In the genomic region with DNA sequence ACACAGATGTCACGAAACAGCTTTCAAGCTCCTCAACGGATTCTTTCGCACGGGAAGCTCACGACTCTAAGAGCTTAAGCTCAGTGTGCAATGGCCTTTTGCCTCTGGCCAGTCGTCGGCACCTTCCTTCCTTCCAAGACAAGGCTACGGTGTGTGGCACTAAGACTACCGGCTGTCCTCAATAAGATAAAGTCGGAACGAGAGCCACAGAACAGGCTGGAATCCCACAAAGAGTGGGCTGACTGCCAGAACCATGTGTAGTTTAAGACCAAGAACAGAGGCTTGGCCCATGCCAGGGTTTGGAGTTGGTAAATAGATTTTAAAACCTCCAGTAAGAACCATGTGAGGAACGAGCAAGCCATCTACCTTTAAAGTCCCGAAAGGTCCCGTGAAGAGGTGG, we compare ENCODE assay signal across 10 mouse cellular contexts.
DNase-seq lines count a peak whose midpoint lies in the region; ATAC-seq lines count a peak whose summit lies in the region.
"Had no signal": no experiment of that assay in that cellular context is flagged by ENCODE, and none has a peak within 500 bp of the region (broad histone marks: within the 10 kb centered on the region; RNA-seq: fewer than 3 reads in every experiment).

No protein-coding gene starts in this region.

- no peaks in the 10 kb centered on the region for H3K36me3 ChIP-seq in intestine, embryonic 16.5 days (ENCODE audit: control insufficient read depth, insufficient read depth, low read length)
- no peaks in the 10 kb centered on the region for H3K36me3 ChIP-seq in neural tube, embryonic 15.5 days
- H3K36me3 ChIP-seq: embryonic facial prominence, embryonic 12.5 days; liver, embryonic 13.5 days had no signal

- ATAC-seq in intestine, embryonic 16.5 days: peak; percentile 12
- no peak for ATAC-seq in neural tube, embryonic 15.5 days (ENCODE audit: low FRiP score)

- DNase-seq in kidney, postnatal 14 days: peak; percentile 17
- no peak for DNase-seq in kidney, adult 9 months
- peak; percentile 11 for DNase-seq in adrenal gland, postnatal 25 days
- DNase-seq in cerebellum, adult 18-20 months: peak; percentile 57
- no peak for DNase-seq in spleen, postnatal 36 days (ENCODE audit: low spot score in 2 of 2)
- no peak for DNase-seq in layer of hippocampus, adult 9-11 months
- DNase-seq: liver, embryonic 13.5 days had no signal

- WGBS in intestine, embryonic 16.5 days: 80% methylated on average over 14 of the region's 14 CpGs
- WGBS in neural tube, embryonic 15.5 days: 86% methylated on average over 14 of the region's 14 CpGs

- H3K4me3 ChIP-seq in intestine, embryonic 16.5 days (ENCODE audit: low read length): no peak overlapping the region
- H3K4me3 ChIP-seq in neural tube, embryonic 15.5 days (replicated peaks): no peak overlapping the region
- H3K4me3 ChIP-seq: embryonic facial prominence, embryonic 12.5 days; liver, embryonic 13.5 days had no signal

- H3K4me1 ChIP-seq in intestine, embryonic 16.5 days (ENCODE audit: control insufficient read depth, insufficient read depth, low read length): no peaks in the 10 kb centered on the region
- 0 out of 2 replicates have a peak, but pooled peaks cover 10% of the 10 kb centered on the region for H3K4me1 ChIP-seq in neural tube, embryonic 15.5 days
- H3K4me1 ChIP-seq: embryonic facial prominence, embryonic 12.5 days; liver, embryonic 13.5 days had no signal

- H3K9ac ChIP-seq in intestine, embryonic 16.5 days (ENCODE audit: low read depth, low read length): no peak overlapping the region
- H3K9ac ChIP-seq in neural tube, embryonic 15.5 days (replicated peaks): no peak overlapping the region
- H3K9ac ChIP-seq: embryonic facial prominence, embryonic 12.5 days; liver, embryonic 13.5 days had no signal

- H3K4me2 ChIP-seq in intestine, embryonic 16.5 days (ENCODE audit: low read depth, low read length): no peak overlapping the region
- no peak overlapping the region for H3K4me2 ChIP-seq in neural tube, embryonic 15.5 days
- H3K4me2 ChIP-seq: embryonic facial prominence, embryonic 12.5 days; liver, embryonic 13.5 days had no signal

- no peaks in the 10 kb centered on the region for H3K9me3 ChIP-seq in intestine, embryonic 16.5 days (ENCODE audit: control insufficient read depth, low read length)
- no peaks in the 10 kb centered on the region for H3K9me3 ChIP-seq in neural tube, embryonic 15.5 days (replicated peaks)
- H3K9me3 ChIP-seq: embryonic facial prominence, embryonic 12.5 days; liver, embryonic 13.5 days had no signal

- no peaks in the 10 kb centered on the region for H3K27me3 ChIP-seq in intestine, embryonic 16.5 days (replicated peaks; ENCODE audit: control insufficient read depth, insufficient read depth, low read length)
- no peaks in the 10 kb centered on the region for H3K27me3 ChIP-seq in neural tube, embryonic 15.5 days (replicated peaks)
- H3K27me3 ChIP-seq: embryonic facial prominence, embryonic 12.5 days; liver, embryonic 13.5 days had no signal

- H3K27ac ChIP-seq in intestine, embryonic 16.5 days (ENCODE audit: low read length): no peak overlapping the region
- H3K27ac ChIP-seq in neural tube, embryonic 15.5 days (replicated peaks): no peak overlapping the region
- H3K27ac ChIP-seq: embryonic facial prominence, embryonic 12.5 days; liver, embryonic 13.5 days had no signal

Comparison
In these comparisons a context has a peak if more than half of its experiments do, and no peak if none do; other contexts are left out.
1. DNase-seq: peak in kidney, postnatal 14 days (single experiment), adrenal gland, postnatal 25 days (single experiment) and cerebellum, adult 18-20 months (2 of 2); none in kidney, adult 9 months (single experiment), spleen, postnatal 36 days (0 of 2) and layer of hippocampus, adult 9-11 months (single experiment).